Mouse (Mus musculus) heart, adult 11 months (tissue): ENCODE measurements around the gene Rpl36al.

Source experiments
- DNase-seq: peaks from one replicate; pipeline ENCODE4 v3.0.0; 2022

Rpl36al gene

GRCm38 (mm10) chr12:69157107-69157506, 26.8 kb downstream of the Rpl36al start:
- no peak for DNase-seq

- no peak for DNase-seq
Measured at GRCm38 (mm10) chr12:69156436-69156835, 27.4 kb downstream of the Rpl36al start.

GRCm38 (mm10) chr12:69155923-69156322, 28.0 kb downstream of the Rpl36al start:
- no peak for DNase-seq

- no peak for DNase-seq
Measured at GRCm38 (mm10) chr12:69150049-69150448, 33.8 kb downstream of the Rpl36al start.

GRCm38 (mm10) chr12:69147166-69147735, 36.6 kb downstream of the Rpl36al start:
- peak; percentile 93 for DNase-seq

- no peak for DNase-seq
Measured at GRCm38 (mm10) chr12:69143460-69143859, 40.4 kb downstream of the Rpl36al start.

- DNase-seq, result no peak
Measured at GRCm38 (mm10) chr12:69139841-69140240, 44.0 kb downstream of the Rpl36al start.

- DNase-seq, result no peak
Measured at GRCm38 (mm10) chr12:69139201-69139600, 44.7 kb downstream of the Rpl36al start.
